Mouse (Mus musculus): Measurements from ENCODE around the gene Dnajb3. TPM values are rescaled to one million over a fixed set of nuclear protein-coding genes. Genes with fewer than 3 reads are reported as not detected.

Gene Dnajb3
- total and polyA plus RNA-seq, 3 experiments = not detected

GRCm38 (mm10) chr1:88238771-88239170 lies 33.2 kb upstream of the Dnajb3 start:
- in situ Hi-C loops (cut with MboI; ENCODE audit: low pct_ligation_motif_present, low pct_unique_long_range_greater_than_20kb, low sequenced_read_pairs) = no loop called here
- dilution Hi-C loops (cut with MboI; ENCODE audit: extremely low pct_ligation_motif_present, extremely low pct_unique_long_range_greater_than_20kb, low sequenced_read_pairs) = no loop called here
- peaks cover 72% of the 10 kb centered on the region for H3K9me3 ChIP-seq (replicated peaks; ENCODE audit: low read length)

GRCm38 (mm10) chr1:88237311-88237710 lies 31.7 kb upstream of the Dnajb3 start:
- dilution Hi-C loops (cut with MboI; ENCODE audit: extremely low pct_ligation_motif_present, extremely low pct_unique_long_range_greater_than_20kb, low sequenced_read_pairs) (no loop called here), in situ Hi-C loops (cut with MboI; ENCODE audit: low pct_ligation_motif_present, low pct_unique_long_range_greater_than_20kb, low sequenced_read_pairs) (no loop called here)
- H3K4me3 ChIP-seq (replicated peaks in 1 of 3; ENCODE audit: low read depth in 2 of 3, low read length in 2 of 3, poor library complexity in 1 of 3) = no peak overlapping the region
- peaks cover 74% of the 10 kb centered on the region for H3K9me3 ChIP-seq (replicated peaks; ENCODE audit: low read length)
- TF ChIP-seq E2F4 (IDR thresholded peaks at IDR 0.05; ENCODE audit: insufficient replicate concordance, low read depth, low read length) = no peak
- TF ChIP-seq GABPA (IDR thresholded peaks at IDR 0.05; ENCODE audit: insufficient replicate concordance, low read depth, low read length) = no peak
- no peak for TF ChIP-seq TBP (conservative IDR thresholded peaks at IDR 0.05; ENCODE audit: low read depth, low read length)
- no peak for TF ChIP-seq POLR2A (IDR thresholded peaks at IDR 0.05; ENCODE audit: low read depth, low read length)
- TF ChIP-seq EP300 (IDR thresholded peaks at IDR 0.05; ENCODE audit: low read length) = no peak
- no peak overlapping the region for H3K27ac ChIP-seq (ENCODE audit: insufficient read depth, low read depth)
- DNase-seq (ENCODE audit: extremely low read depth) = no peak
- no peak overlapping the region for H3K4me2 ChIP-seq (ENCODE audit: insufficient read depth, low read depth, poor library complexity, severe bottlenecking)
- no peaks in the 10 kb centered on the region for H3K79me2 ChIP-seq (replicated peaks; ENCODE audit: control insufficient read depth, extremely low read depth, insufficient read depth, poor library complexity, severe bottlenecking)
- H3K9ac ChIP-seq (ENCODE audit: insufficient read depth, low read depth) = no peak overlapping the region
- H3K4me1 ChIP-seq (ENCODE audit: control insufficient read depth in 1 of 2, insufficient read depth in 2 of 2) = no peaks in the 10 kb centered on the region
- H3K36me3 ChIP-seq (replicated peaks in 1 of 2; ENCODE audit: control insufficient read depth in 1 of 2, insufficient read depth in 1 of 2, low read length in 1 of 2) = no peaks in the 10 kb centered on the region
- H3K27me3 ChIP-seq (replicated peaks) = peaks cover 38% of the 10 kb centered on the region

More at GRCm38 (mm10) chr1:88238771-88239170, 33.2 kb upstream of the Dnajb3 start:
- no peak overlapping the region for H3K4me3 ChIP-seq (replicated peaks in 1 of 3; ENCODE audit: low read depth in 2 of 3, low read length in 2 of 3, poor library complexity in 1 of 3)
- DNase-seq (ENCODE audit: extremely low read depth) = no peak
- no peaks in the 10 kb centered on the region for H3K4me1 ChIP-seq (ENCODE audit: control insufficient read depth in 1 of 2, insufficient read depth in 2 of 2)
- TF ChIP-seq UBTF (IDR thresholded peaks at IDR 0.05; ENCODE audit: low read depth, low read length) (no peak), MYC (IDR thresholded peaks at IDR 0.05; ENCODE audit: low read depth, low read length) (no peak), MAFK (IDR thresholded peaks at IDR 0.05; ENCODE audit: insufficient replicate concordance, low read length) (no peak), BHLHE40 (IDR thresholded peaks at IDR 0.05; ENCODE audit: low read depth, low read length) (no peak), PAX5 (IDR thresholded peaks at IDR 0.05; ENCODE audit: low read length) (no peak), USF1 (IDR thresholded peaks at IDR 0.05; ENCODE audit: low read depth, low read length) (no peak), HCFC1 (IDR thresholded peaks at IDR 0.05; ENCODE audit: low read depth, low read length) (no peak), CTCF (conservative IDR thresholded peaks at IDR 0.05 in 1 of 2, IDR thresholded peaks at IDR 0.05 in 1 of 2; ENCODE audit: low read depth in 2 of 2, low read length in 2 of 2) (no peak), NELFE (IDR thresholded peaks at IDR 0.05; ENCODE audit: low read depth, low read length) (no peak), IRF4 (IDR thresholded peaks at IDR 0.05; ENCODE audit: low read depth, low read length) (no peak), MXI1 (IDR thresholded peaks at IDR 0.05; ENCODE audit: low read depth, low read length) (no peak), ELF1 (IDR thresholded peaks at IDR 0.05; ENCODE audit: low read depth, low read length) (no peak), ZC3H11A (IDR thresholded peaks at IDR 0.05; ENCODE audit: low read depth, low read length) (no peak)
- H3K79me2 ChIP-seq (replicated peaks; ENCODE audit: control insufficient read depth, extremely low read depth, insufficient read depth, poor library complexity, severe bottlenecking) = no peaks in the 10 kb centered on the region
- H3K27ac ChIP-seq (ENCODE audit: insufficient read depth, low read depth) = no peak overlapping the region
- H3K36me3 ChIP-seq (replicated peaks in 1 of 2; ENCODE audit: control insufficient read depth in 1 of 2, insufficient read depth in 1 of 2, low read length in 1 of 2) = no peaks in the 10 kb centered on the region
- peaks cover 38% of the 10 kb centered on the region for H3K27me3 ChIP-seq (replicated peaks)
- no peak overlapping the region for H3K9ac ChIP-seq (ENCODE audit: insufficient read depth, low read depth)
- no peak overlapping the region for H3K4me2 ChIP-seq (ENCODE audit: insufficient read depth, low read depth, poor library complexity, severe bottlenecking)

Measured in CH12.LX (cell line).